Mouse (Mus musculus) frontal cortex, adult 2 months (tissue): ENCODE data around the gene Gstp3. TPM values are rescaled to one million over a fixed set of nuclear protein-coding genes. Genes with fewer than 3 reads are reported as not detected.

Experiments used
- polyA plus RNA-seq: library from polyadenylated mRNA; depleted of rRNA; stranded (reverse); fragments of >200 nt; gene quantifications from 2 replicates; pipeline ENCODE4 v1.2.3, GENCODE M21; 2012; rRNA removed

Gstp3 gene
- polyA plus RNA-seq, 1 experiment = not detected

Other genes with a start within 250 kb of the Gstp3 start
- 121 and 123 TPM in 2 replicates for gene Chka, start 207.8 kb downstream of the Gstp3 start, polyA plus RNA-seq
- gene Tcirg1, start 152.4 kb downstream of the Gstp3 start, polyA plus RNA-seq = 45.5 and 48.1 TPM in 2 replicates
- gene Ndufs8, start 146.8 kb downstream of the Gstp3 start, polyA plus RNA-seq = 283 and 291 TPM in 2 replicates
- gene Aldh3b1, start 129.8 kb downstream of the Gstp3 start, polyA plus RNA-seq = 7.9 and 8.5 TPM in 2 replicates
- gene Unc93b1, start 124.4 kb downstream of the Gstp3 start, polyA plus RNA-seq = 31.5 and 34.7 TPM in 2 replicates
- gene Aldh3b3, start 100.9 kb downstream of the Gstp3 start, polyA plus RNA-seq = 0.38 and 0.58 TPM in 2 replicates
- 3.5 and 3.6 TPM in 2 replicates for gene Aldh3b2, start 87.2 kb downstream of the Gstp3 start, polyA plus RNA-seq
- gene Acy3, start 73.0 kb downstream of the Gstp3 start, polyA plus RNA-seq = 5.6 and 5.8 TPM in 2 replicates
- gene Tbx10, start 66.8 kb downstream of the Gstp3 start, polyA plus RNA-seq = not detected in 2 replicates
- gene Nudt8, start 59.0 kb downstream of the Gstp3 start, polyA plus RNA-seq = 7.1 and 8.4 TPM in 2 replicates
- gene Gm49405, start 58.9 kb downstream of the Gstp3 start, polyA plus RNA-seq = 6.3 TPM in 2 replicates
- gene Doc2g, start 56.3 kb downstream of the Gstp3 start, polyA plus RNA-seq = 287 and 325 TPM in 2 replicates
- 248 and 270 TPM in 2 replicates for gene Ndufv1, start 46.8 kb downstream of the Gstp3 start, polyA plus RNA-seq
- 454 and 506 TPM in 2 replicates for gene Gstp1, start 21.6 kb downstream of the Gstp3 start, polyA plus RNA-seq
- gene Gstp2, start 13.5 kb downstream of the Gstp3 start, polyA plus RNA-seq = 5.1 and 14.7 TPM in 2 replicates
- gene Cabp2, start 22.0 kb upstream of the Gstp3 start, polyA plus RNA-seq = not detected in 2 replicates
- 50.3 and 58.5 TPM in 2 replicates for gene Cdk2ap2, start 37.6 kb upstream of the Gstp3 start, polyA plus RNA-seq
- 290 and 305 TPM in 2 replicates for gene Pitpnm1, start 40.4 kb upstream of the Gstp3 start, polyA plus RNA-seq
- gene Aip, start 66.3 kb upstream of the Gstp3 start, polyA plus RNA-seq = 162 and 174 TPM in 2 replicates
- 0.06 and 0.11 TPM in 2 replicates for gene Gpr152, start 80.2 kb upstream of the Gstp3 start, polyA plus RNA-seq
- gene Cabp4, start 84.5 kb upstream of the Gstp3 start, polyA plus RNA-seq = 0.12 and 0.17 TPM in 2 replicates
- 183 and 225 TPM in 2 replicates for gene Coro1b, start 89.0 kb upstream of the Gstp3 start, polyA plus RNA-seq
- 1.9 and 2.3 TPM in 2 replicates for gene Ptprcap, start 94.0 kb upstream of the Gstp3 start, polyA plus RNA-seq
- gene Rps6kb2, start 103.8 kb upstream of the Gstp3 start, polyA plus RNA-seq = 82.4 and 85.6 TPM in 2 replicates
- 10.7 and 14.3 TPM in 2 replicates for gene Carns1, start 115.9 kb upstream of the Gstp3 start, polyA plus RNA-seq
- 2.6 and 3.3 TPM in 2 replicates for gene Tbc1d10c, start 131.7 kb upstream of the Gstp3 start, polyA plus RNA-seq
- 347 and 379 TPM in 2 replicates for gene Ppp1ca, start 132.5 kb upstream of the Gstp3 start, polyA plus RNA-seq
- 18.4 and 19.3 TPM in 2 replicates for gene Rad9a, start 142.1 kb upstream of the Gstp3 start, polyA plus RNA-seq
- 3.9 and 4.5 TPM in 2 replicates for gene Clcf1, start 154.7 kb upstream of the Gstp3 start, polyA plus RNA-seq
- not detected in 2 replicates for gene AC109138.7, start 154.8 kb upstream of the Gstp3 start, polyA plus RNA-seq
- gene Pold4, start 172.3 kb upstream of the Gstp3 start, polyA plus RNA-seq = 35.0 and 39.4 TPM in 2 replicates
- 98.6 and 106 TPM in 2 replicates for gene Ssh3, start 209.6 kb upstream of the Gstp3 start, polyA plus RNA-seq
- gene Ankrd13d, start 223.6 kb upstream of the Gstp3 start, polyA plus RNA-seq = 73.1 and 77.0 TPM in 2 replicates
- 183 and 199 TPM in 2 replicates for gene Grk2, start 246.7 kb upstream of the Gstp3 start, polyA plus RNA-seq